Mouse (Mus musculus) midbrain, embryonic 12.5 days (tissue): ENCODE data around the gene Slc5a4b. TPM values are rescaled to one million over a fixed set of nuclear protein-coding genes. Genes with fewer than 3 reads are reported as not detected.

Experiments
- ATAC-seq: fragments of 200-750 bp; cut with Nextera tagmentation; 2 replicates; pipeline ENCODE4 v1.8.0; 2017; ENCODE audit warnings: low read depth, moderate TSS enrichment, moderate library complexity; ENCODE audit not compliant: low FRiP score
- H3K27ac ChIP-seq: fragments of 300-500 bp; sonication (generic); replicated peaks from 2 replicates; pipeline ENCODE4 v1.5.1; 2016; ENCODE audit warnings: mild to moderate bottlenecking
- H3K27me3 ChIP-seq: fragments of 300-500 bp; sonication (generic); 2 replicates; pipeline ENCODE4 v1.6.1; 2016; ENCODE audit warnings: mild to moderate bottlenecking
- H3K36me3 ChIP-seq: fragments of 300-500 bp; sonication (generic); 2 replicates; pipeline ENCODE4 v1.6.1; 2016
- H3K4me1 ChIP-seq: fragments of 300-500 bp; sonication (generic); 2 replicates; pipeline ENCODE4 v1.6.1; 2016
- H3K4me2 ChIP-seq: fragments of 300-500 bp; sonication (generic); replicated peaks from 2 replicates; pipeline ENCODE4 v1.6.1; 2016; ENCODE audit warnings: mild to moderate bottlenecking, moderate library complexity
- H3K4me3 ChIP-seq: fragments of 300-500 bp; sonication (generic); 2 replicates; pipeline ENCODE4 v1.5.1; 2016; ENCODE audit warnings: mild to moderate bottlenecking
- H3K9ac ChIP-seq: fragments of 300-500 bp; sonication (generic); replicated peaks from 2 replicates; pipeline ENCODE4 v1.6.1; 2016; ENCODE audit warnings: mild to moderate bottlenecking, moderate library complexity
- H3K9me3 ChIP-seq: fragments of 300-500 bp; sonication (generic); 2 replicates; pipeline ENCODE4 v1.6.1; 2016; ENCODE audit warnings: mild to moderate bottlenecking
- WGBS: fragments of 180-500 bp; shearing (Covaris S2); methylation state at CpG from one replicate; pipeline ENCODE4 v1.1.7; 2016; 5-methylcytosine and 5-hydroxymethylcytosine counted together
- polyA plus RNA-seq: library from polyadenylated mRNA; unstranded; fragments of >200 nt; fragmentation: Nextera tagmentation; extraction: Ambion mirVana; gene quantifications from 2 replicates; pipeline ENCODE4 v1.2.1, GENCODE M21; 2016

Gene Slc5a4b
- polyA plus RNA-seq, 1 experiment from 2014 or later = not detected

DNA sequence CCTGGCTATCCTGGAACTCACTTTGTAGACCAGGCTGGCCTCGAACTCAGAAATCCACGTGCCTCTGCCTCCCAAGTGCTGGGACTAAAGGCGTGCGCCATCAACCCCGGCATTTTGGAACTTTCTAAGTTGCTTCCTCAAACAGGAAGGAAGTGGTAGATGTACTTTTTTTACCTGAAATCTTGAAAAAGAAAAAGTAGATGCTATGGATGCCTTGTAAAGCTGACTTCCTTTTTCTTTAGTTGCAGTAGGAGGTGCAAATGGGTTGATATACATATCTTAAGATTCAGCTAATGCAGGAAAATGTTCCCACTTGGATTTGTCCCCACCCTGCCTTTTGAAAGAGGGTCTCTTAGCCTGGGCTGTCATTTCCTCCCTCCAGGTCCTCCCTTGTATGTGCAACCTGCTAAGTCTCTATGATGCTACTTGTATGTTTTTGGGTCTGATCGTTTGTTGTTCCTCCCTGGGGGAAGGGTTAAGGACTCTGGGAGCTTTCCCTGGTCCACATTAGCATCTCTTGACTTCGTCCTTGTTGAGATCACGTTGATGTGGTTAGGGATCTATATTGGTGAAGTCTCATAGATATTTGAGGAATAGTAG is 76.7 kb downstream of the Slc5a4b start:
- peaks cover 34% of the 10 kb centered on the region for H3K36me3 ChIP-seq
- H3K9me3 ChIP-seq = no peaks in the 10 kb centered on the region
- H3K9ac ChIP-seq = no peak overlapping the region
- no peaks in the 10 kb centered on the region for H3K27me3 ChIP-seq
- peak overlapping the region; percentile 81; the same call in 1 of the 2 replicates for H3K4me2 ChIP-seq
- no peak overlapping the region for H3K4me3 ChIP-seq
- 97% methylated on average over 8 of the region's 8 CpGs for WGBS
- no peak for ATAC-seq
- H3K4me1 ChIP-seq = peaks cover 8% of the 10 kb centered on the region
- no peak overlapping the region for H3K27ac ChIP-seq

DNA sequence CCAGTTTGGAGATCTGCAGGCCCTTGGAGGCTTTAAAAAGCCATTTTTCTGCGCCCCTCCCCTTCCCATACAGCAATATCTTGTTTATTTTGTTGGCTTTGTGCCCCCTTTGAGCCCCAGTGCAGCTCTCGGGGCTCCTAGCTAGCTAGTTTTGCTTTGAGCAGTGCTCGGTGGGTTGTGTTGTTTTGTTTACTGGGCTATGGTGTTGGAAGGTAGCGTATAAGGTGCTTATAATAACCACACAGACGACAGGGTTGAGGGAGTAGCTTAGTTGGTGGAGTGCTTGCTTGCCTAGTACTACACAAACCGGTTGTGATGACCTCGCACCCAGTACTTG is 77.7 kb downstream of the Slc5a4b start:
- ATAC-seq = no peak
- peak overlapping the region; percentile 86 for H3K4me3 ChIP-seq
- no peak overlapping the region for H3K27ac ChIP-seq
- no peaks in the 10 kb centered on the region for H3K27me3 ChIP-seq
- H3K4me1 ChIP-seq = peaks cover 8% of the 10 kb centered on the region
- peak overlapping the region; percentile 81 for H3K4me2 ChIP-seq
- no peaks in the 10 kb centered on the region for H3K9me3 ChIP-seq
- 16% methylated on average over 7 of the region's 7 CpGs for WGBS
- peak overlapping the region; percentile 91 for H3K9ac ChIP-seq
- peaks cover 24% of the 10 kb centered on the region for H3K36me3 ChIP-seq

DNA sequence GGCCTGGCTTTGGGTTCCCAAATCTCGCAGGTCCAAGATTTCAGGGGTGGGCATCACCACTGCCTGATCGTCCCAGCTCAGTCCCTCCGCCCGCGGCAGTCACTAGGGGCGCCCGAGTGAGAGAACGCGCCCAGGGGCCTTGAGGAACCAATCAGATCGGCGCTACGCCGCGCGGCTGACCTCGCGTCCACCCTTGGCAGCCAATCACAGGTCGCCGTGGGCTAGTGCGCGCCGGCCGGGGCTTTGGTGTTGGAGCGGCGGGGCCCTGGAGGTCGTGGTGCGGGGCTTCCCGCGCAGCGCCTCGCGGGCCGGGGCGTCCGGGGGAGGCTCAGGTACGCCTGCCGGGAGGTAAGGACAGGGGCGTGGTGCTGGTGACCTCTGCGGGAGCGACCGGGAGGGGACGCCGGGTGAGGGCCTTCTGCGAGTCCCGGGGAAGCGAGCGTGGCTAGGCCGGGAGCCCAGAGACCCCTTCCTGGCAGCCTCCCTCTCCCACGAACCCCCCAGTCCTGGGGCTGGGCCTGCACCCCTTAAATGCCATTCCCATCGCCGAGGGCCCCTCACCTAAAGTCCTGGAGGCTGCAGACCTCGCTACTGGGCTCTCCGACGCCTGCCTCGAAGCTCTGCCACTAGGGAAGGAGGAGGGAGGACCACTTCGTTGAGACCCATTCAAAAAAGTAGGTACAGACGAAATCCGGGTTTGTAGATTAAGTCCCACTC is 78.2 kb downstream of the Slc5a4b start, which contains the start of gene Zfp280b:
Gene Zfp280b (plus strand): TSS at position 249 of the 717 bp plus-strand sequence.
- Histone ChIP-seq H3K27me3 (no peaks in the 10 kb centered on the region), H3K4me3 (peak within 1 kb of the TSS; percentile 86), H3K36me3 (peaks cover 19% of the 10 kb centered on the region), H3K9me3 (no peaks in the 10 kb centered on the region), H3K4me2 (peak within 1 kb of the TSS; percentile 81), H3K27ac (peak within 1 kb of the TSS; percentile 58), H3K4me1 (peaks cover 8% of the 10 kb centered on the region), H3K9ac (peak within 1 kb of the TSS; percentile 91)
- peak; percentile 99 for ATAC-seq
- WGBS = under 1% methylated on average over 53 of the region's 58 CpGs

DNA sequence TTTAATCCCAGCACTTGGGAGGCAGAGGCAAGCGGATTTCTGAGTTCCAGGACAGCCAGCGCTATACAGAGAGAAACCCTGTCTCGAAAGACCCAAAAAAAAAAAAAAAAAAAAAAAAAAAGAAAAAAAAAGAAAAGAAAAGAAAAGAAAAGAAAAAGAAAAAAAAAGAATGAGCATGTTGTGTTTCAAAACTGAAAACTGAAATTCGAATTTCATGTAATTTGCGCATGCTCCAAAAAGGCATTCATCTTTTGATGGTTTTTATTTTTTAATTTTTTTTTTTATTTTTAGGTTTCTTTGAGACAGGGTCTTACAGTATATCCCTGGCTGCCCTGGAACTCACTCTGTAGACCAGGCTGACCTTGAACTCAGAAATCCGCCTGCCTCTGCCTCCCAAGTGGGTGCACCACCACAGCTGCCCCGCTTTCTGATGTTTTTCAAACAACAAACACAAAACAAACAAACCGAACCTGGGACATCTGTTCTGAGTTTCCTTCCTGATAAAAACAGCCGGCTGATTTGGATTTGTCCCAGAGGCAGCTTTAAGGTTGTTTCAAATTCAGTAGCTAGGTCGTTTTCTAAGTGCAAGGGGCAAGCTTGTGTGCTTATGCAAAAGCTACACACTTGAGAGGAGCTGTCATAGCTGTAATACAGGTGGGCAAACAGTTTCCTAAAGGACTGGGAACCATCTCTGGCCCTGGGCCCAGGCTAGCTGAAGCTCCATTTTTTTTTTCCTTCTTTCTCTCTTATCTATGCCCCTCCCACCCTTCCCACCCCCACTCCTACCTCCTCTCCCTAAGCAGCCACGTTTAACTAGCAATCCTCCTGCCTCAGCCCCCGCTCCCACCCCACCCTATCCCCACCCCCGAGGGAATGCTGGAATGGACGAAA is 79.0 kb downstream of the Slc5a4b start:
- Histone ChIP-seq H3K4me2 (peak overlapping the region; percentile 81), H3K9ac (peak overlapping the region; percentile 91; the same call in 1 of the 2 replicates), H3K4me3 (peak overlapping the region; percentile 86), H3K27ac (peak overlapping the region; percentile 58), H3K9me3 (no peaks in the 10 kb centered on the region), H3K4me1 (peaks cover 8% of the 10 kb centered on the region), H3K27me3 (no peaks in the 10 kb centered on the region), H3K36me3 (0 out of 2 replicates have a peak, but pooled peaks cover 12% of the 10 kb centered on the region)
- WGBS = 55% methylated on average over 14 of the region's 14 CpGs
- ATAC-seq = peak; percentile 57

- peaks cover 8% of the 10 kb centered on the region for H3K4me1 ChIP-seq
- no peak overlapping the region for H3K9ac ChIP-seq
- H3K36me3 ChIP-seq = 0 out of 2 replicates have a peak, but pooled peaks cover 4% of the 10 kb centered on the region
- no peak overlapping the region for H3K27ac ChIP-seq
- H3K27me3 ChIP-seq = no peaks in the 10 kb centered on the region
- H3K9me3 ChIP-seq = no peaks in the 10 kb centered on the region
- no peak for ATAC-seq
- no peak overlapping the region for H3K4me3 ChIP-seq
- WGBS = 56% methylated on average over 5 of the region's 5 CpGs
- no peak overlapping the region for H3K4me2 ChIP-seq
Observed at GRCm38 (mm10) chr10:76030496-76030895, 80.3 kb downstream of the Slc5a4b start.

DNA sequence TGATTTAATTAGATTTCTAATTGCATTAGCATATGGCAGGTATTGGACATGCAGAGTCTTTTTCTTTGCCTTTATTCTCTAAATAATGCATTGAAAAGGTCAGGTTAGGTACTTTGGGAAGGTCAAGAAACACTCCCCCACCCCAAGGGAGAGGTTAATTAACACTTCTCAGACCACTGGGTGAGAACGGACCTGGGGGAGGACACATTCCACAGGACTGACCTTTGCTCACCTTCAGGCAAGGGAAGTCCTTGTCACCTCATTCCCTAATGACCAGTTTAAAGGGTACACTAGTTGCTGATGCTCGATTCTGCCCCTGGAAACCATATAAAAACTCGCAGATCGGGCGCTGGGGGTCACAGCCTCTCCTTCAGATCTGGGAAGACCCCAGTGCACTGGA is 81.5 kb downstream of the Slc5a4b start:
- H3K36me3 ChIP-seq = no peaks in the 10 kb centered on the region
- no peak overlapping the region for H3K4me2 ChIP-seq
- no peaks in the 10 kb centered on the region for H3K27me3 ChIP-seq
- no peak overlapping the region for H3K9ac ChIP-seq
- H3K9me3 ChIP-seq = peaks cover 8% of the 10 kb centered on the region; the same call in 1 of the 2 replicates
- no peak overlapping the region for H3K4me3 ChIP-seq
- peaks cover 8% of the 10 kb centered on the region for H3K4me1 ChIP-seq
- 58% methylated on average over 5 of the region's 5 CpGs for WGBS
- no peak overlapping the region for H3K27ac ChIP-seq
- no peak for ATAC-seq

- Histone ChIP-seq H3K4me1 (peaks cover 4% of the 10 kb centered on the region), H3K4me2 (no peak overlapping the region), H3K27me3 (no peaks in the 10 kb centered on the region), H3K9me3 (peaks cover 13% of the 10 kb centered on the region; the same call in 1 of the 2 replicates), H3K9ac (no peak overlapping the region), H3K36me3 (no peaks in the 10 kb centered on the region), H3K4me3 (no peak overlapping the region), H3K27ac (no peak overlapping the region)
- ATAC-seq = no peak
- 76% methylated on average over 9 of the region's 9 CpGs for WGBS
Observed at GRCm38 (mm10) chr10:76028396-76028795, 82.4 kb downstream of the Slc5a4b start.

DNA sequence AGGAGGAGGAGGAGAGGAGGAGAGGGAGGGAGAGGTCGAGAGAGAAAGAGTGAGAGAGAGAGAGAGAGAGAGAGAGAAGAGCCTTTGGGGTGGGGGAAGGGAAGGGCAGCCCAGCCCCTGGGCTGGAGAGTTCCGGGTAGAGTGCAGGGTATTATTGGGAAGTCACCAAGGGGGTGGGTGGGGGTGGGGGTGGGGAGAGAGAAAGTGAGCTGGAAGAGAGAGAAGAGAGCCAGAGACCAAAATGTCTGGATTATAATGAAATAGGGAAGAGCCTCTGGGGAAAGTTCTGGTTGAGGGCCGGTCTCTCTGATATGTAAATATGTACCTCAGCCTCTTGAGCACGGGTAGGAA is 82.8 kb downstream of the Slc5a4b start:
- no peak for ATAC-seq
- Histone ChIP-seq H3K4me1 (peaks cover under 1% of the 10 kb centered on the region; the same call in 1 of the 2 replicates), H3K9ac (no peak overlapping the region), H3K4me3 (no peak overlapping the region), H3K36me3 (no peaks in the 10 kb centered on the region), H3K9me3 (peaks cover 13% of the 10 kb centered on the region; the same call in 1 of the 2 replicates), H3K27ac (no peak overlapping the region), H3K4me2 (no peak overlapping the region), H3K27me3 (no peaks in the 10 kb centered on the region)
- 16% methylated on average over 3 of the region's 4 CpGs for WGBS

GRCm38 (mm10) chr10:76027127-76028015 is 83.4 kb downstream of the Slc5a4b start:
- Histone ChIP-seq H3K9me3 (peaks cover 13% of the 10 kb centered on the region; the same call in 1 of the 2 replicates), H3K4me3 (no peak overlapping the region), H3K4me2 (no peak overlapping the region), H3K27me3 (no peaks in the 10 kb centered on the region), H3K9ac (no peak overlapping the region), H3K4me1 (no peaks in the 10 kb centered on the region), H3K27ac (no peak overlapping the region), H3K36me3 (no peaks in the 10 kb centered on the region)
- WGBS = 68% methylated on average over 12 of the region's 12 CpGs
- no peak for ATAC-seq

GRCm38 (mm10) chr10:76025470-76026190 is 85.1 kb downstream of the Slc5a4b start:
- H3K36me3 ChIP-seq = no peaks in the 10 kb centered on the region
- H3K27ac ChIP-seq = no peak overlapping the region
- 93% methylated on average over 9 of the region's 10 CpGs for WGBS

More at GRCm38 (mm10) chr10:76025470-76026190, 85.1 kb downstream of the Slc5a4b start:
- no peaks in the 10 kb centered on the region for H3K4me1 ChIP-seq
- H3K4me3 ChIP-seq = no peak overlapping the region
- H3K27me3 ChIP-seq = no peaks in the 10 kb centered on the region
- peaks cover 13% of the 10 kb centered on the region; the same call in 1 of the 2 replicates for H3K9me3 ChIP-seq
- ATAC-seq = no peak
- H3K9ac ChIP-seq = no peak overlapping the region
- no peak overlapping the region for H3K4me2 ChIP-seq
